Mouse (Mus musculus): ENCODE results near the gene Col6a3. TPM values are rescaled to one million over a fixed set of nuclear protein-coding genes. Genes with fewer than 3 reads are reported as not detected.

Col6a3 gene
- polyA plus RNA-seq, 1 experiment from 2014 or later = 19.5 TPM

DNA sequence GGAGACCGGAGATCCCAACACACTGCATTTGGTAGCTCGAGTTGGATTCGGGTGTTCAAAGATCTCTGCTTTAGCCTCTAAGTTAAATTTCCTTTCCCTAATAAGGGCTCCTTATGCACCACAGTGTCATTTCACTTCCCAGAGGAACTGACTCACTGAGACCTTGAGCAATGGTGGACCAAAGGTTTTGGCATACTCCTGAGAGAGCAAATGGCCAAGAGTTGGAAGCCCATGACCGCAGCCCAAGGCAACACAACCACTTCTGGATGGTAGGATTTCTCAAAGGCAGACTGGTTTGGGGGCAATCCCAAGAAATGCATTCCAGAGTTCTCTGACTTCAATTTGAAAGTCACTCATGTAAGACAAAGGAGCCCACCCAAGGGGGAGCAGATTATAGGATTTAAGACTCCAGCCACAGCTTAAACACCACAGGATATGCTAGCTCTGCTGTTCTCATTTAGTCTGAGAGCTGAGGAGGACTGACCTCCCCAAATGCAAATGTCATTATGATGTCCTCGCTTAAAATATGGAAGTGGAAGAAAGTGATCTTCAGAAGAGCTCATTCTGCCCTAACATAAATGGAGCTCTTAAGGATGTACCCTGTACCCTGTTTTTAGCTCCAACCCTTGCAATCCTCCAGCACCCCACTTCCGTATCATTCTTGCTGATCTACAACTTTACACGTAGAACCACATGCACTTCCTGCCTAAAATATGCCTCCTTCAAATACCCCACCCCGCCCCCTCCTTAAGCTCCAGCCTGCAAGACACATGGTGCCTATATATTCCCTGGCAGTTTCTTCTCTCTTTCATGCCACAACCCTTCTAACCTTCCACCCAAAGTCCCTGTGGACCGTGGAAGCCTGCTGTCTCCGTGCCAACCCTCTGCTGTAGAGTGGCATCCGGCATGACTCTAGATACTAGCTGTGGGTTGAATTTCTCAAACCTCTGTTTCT, 103.3 kb downstream of the Col6a3 start:
- Histone ChIP-seq H3K27me3 (ENCODE audit: control insufficient read depth, insufficient read depth, low read length) (no peaks in the 10 kb centered on the region), H3K4me1 (ENCODE audit: control insufficient read depth, insufficient read depth, low read length) (no peaks in the 10 kb centered on the region), H3K9ac (replicated peaks; ENCODE audit: low read length) (no peak overlapping the region), H3K27ac (replicated peaks; ENCODE audit: low read depth, low read length) (no peak overlapping the region), H3K9me3 (replicated peaks; ENCODE audit: control insufficient read depth, low read length) (no peaks in the 10 kb centered on the region), H3K36me3 (replicated peaks; ENCODE audit: control insufficient read depth, insufficient read depth, low read depth, low read length) (no peaks in the 10 kb centered on the region), H3K4me2 (ENCODE audit: low read depth, low read length) (no peak overlapping the region), H3K4me3 (ENCODE audit: low read depth, low read length) (no peak overlapping the region)
- no peak for ATAC-seq (replicated peaks; ENCODE audit: insufficient number of reproducible peaks, low FRiP score, low TSS enrichment, low read depth)
- 83% methylated on average over 11 of the region's 11 CpGs for WGBS
- no peak for DNase-seq (ENCODE audit: low spot score)

DNA sequence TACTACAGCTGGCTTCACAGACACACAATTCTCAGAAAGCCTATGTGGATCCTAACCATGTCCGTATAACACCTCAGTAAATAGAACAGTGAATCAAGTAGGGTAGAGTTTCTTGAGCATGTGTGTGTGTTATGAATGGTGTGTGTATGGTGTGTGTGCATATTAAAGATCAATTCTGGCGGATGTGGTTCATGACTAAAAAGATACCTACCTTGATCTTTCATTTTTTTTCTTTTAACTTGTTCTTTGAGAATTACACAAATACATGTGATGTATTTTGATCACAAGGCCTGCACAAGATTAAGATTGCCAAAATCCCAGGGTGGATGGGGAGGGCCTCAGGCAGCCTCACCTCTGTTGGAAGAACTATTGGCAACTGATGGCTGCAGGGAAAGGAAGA, 104.9 kb downstream of the Col6a3 start:
- H3K9me3 ChIP-seq (replicated peaks; ENCODE audit: control insufficient read depth, low read length) = no peaks in the 10 kb centered on the region
- no peaks in the 10 kb centered on the region for H3K36me3 ChIP-seq (replicated peaks; ENCODE audit: control insufficient read depth, insufficient read depth, low read depth, low read length)
- H3K27me3 ChIP-seq (ENCODE audit: control insufficient read depth, insufficient read depth, low read length) = no peaks in the 10 kb centered on the region
- DNase-seq (ENCODE audit: low spot score) = no peak
- H3K4me3 ChIP-seq (ENCODE audit: low read depth, low read length) = no peak overlapping the region
- ATAC-seq (replicated peaks; ENCODE audit: insufficient number of reproducible peaks, low FRiP score, low TSS enrichment, low read depth) = no peak
- H3K4me1 ChIP-seq (ENCODE audit: control insufficient read depth, insufficient read depth, low read length) = no peaks in the 10 kb centered on the region
- H3K27ac ChIP-seq (replicated peaks; ENCODE audit: low read depth, low read length) = no peak overlapping the region
- H3K9ac ChIP-seq (replicated peaks; ENCODE audit: low read length) = no peak overlapping the region
- WGBS = 93% methylated on average over 2 of the region's 2 CpGs
- no peak overlapping the region for H3K4me2 ChIP-seq (ENCODE audit: low read depth, low read length)

DNA sequence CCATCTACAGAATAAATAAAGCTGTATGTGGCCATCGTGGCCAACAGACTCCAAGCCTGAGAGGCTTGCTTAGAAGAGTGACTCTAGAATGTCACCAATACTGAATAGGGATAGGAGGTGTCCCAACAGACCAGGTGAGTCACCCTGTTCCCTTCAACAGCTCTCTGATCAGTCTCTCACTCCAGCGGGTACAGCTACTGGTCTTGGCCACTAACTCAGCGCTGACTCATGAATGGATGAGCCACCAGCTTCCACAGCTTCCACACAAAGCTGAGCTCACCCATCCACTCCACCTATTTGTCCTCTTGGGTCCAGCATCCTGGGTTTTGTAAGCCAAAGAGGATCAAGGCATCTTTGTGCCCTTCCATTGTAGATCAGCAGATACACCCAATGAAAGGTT, 114.3 kb downstream of the Col6a3 start:
- H3K27ac ChIP-seq (replicated peaks; ENCODE audit: low read depth, low read length) = no peak overlapping the region
- ATAC-seq (replicated peaks; ENCODE audit: insufficient number of reproducible peaks, low FRiP score, low TSS enrichment, low read depth) (no peak), DNase-seq (ENCODE audit: low spot score) (no peak)
- 71% methylated on average over 3 of the region's 3 CpGs for WGBS
- H3K36me3 ChIP-seq (replicated peaks; ENCODE audit: control insufficient read depth, insufficient read depth, low read depth, low read length) = no peaks in the 10 kb centered on the region
- no peaks in the 10 kb centered on the region for H3K9me3 ChIP-seq (replicated peaks; ENCODE audit: control insufficient read depth, low read length)
- H3K4me3 ChIP-seq (ENCODE audit: low read depth, low read length) = no peak overlapping the region
- H3K4me2 ChIP-seq (ENCODE audit: low read depth, low read length) = no peak overlapping the region
- H3K9ac ChIP-seq (replicated peaks; ENCODE audit: low read length) = no peak overlapping the region
- H3K27me3 ChIP-seq (ENCODE audit: control insufficient read depth, insufficient read depth, low read length) = no peaks in the 10 kb centered on the region
- H3K4me1 ChIP-seq (ENCODE audit: control insufficient read depth, insufficient read depth, low read length) = no peaks in the 10 kb centered on the region

DNA sequence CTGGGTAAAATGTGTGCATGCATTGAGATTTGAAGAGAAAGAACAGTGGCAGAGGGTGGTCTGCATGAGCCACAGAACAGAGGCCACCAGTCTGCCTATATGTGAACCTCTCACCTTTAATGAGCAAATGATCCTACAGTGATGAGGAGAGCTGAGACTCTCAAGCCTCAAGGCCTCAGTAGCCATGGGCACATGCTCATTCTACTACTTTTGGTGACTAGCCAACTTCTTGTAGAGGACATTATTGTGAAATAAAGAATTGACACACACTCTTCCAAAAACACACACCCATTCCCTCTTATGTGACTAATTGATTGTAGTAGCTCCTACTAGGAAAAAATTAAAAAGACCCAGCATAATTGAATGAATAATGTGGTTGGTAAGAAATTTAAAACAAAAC, 120.0 kb downstream of the Col6a3 start:
- H3K9ac ChIP-seq (replicated peaks; ENCODE audit: low read length) = no peak overlapping the region
- no peak overlapping the region for H3K4me2 ChIP-seq (ENCODE audit: low read depth, low read length)
- no peaks in the 10 kb centered on the region for H3K36me3 ChIP-seq (replicated peaks; ENCODE audit: control insufficient read depth, insufficient read depth, low read depth, low read length)
- no peaks in the 10 kb centered on the region for H3K27me3 ChIP-seq (ENCODE audit: control insufficient read depth, insufficient read depth, low read length)
- H3K9me3 ChIP-seq (replicated peaks; ENCODE audit: control insufficient read depth, low read length) = no peaks in the 10 kb centered on the region
- no peaks in the 10 kb centered on the region for H3K4me1 ChIP-seq (ENCODE audit: control insufficient read depth, insufficient read depth, low read length)
- ATAC-seq (replicated peaks; ENCODE audit: insufficient number of reproducible peaks, low FRiP score, low TSS enrichment, low read depth) (no peak), DNase-seq (ENCODE audit: low spot score) (no peak)
- no peak overlapping the region for H3K4me3 ChIP-seq (ENCODE audit: low read depth, low read length)
- no peak overlapping the region for H3K27ac ChIP-seq (replicated peaks; ENCODE audit: low read depth, low read length)

DNA sequence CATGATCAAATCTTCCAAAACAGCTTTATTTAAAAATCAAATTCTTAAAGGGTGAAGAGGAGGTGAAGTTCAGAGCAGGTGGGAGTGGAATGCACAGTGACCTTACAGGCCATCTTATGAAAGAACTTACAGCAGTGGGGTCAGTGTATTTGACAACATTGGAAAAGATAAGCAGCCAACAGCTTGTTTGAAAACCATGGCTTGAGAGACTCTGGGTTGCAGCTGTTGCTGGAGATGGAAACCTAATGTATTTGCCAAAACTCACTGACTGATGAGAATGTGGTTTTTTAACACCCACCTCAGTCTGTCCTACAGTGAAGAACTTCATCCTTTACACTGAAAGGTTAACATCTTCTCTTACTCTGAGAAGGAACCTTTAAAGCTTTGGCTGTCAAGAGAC, 120.4 kb downstream of the Col6a3 start:
- H3K9me3 ChIP-seq (replicated peaks; ENCODE audit: control insufficient read depth, low read length) = no peaks in the 10 kb centered on the region
- H3K9ac ChIP-seq (replicated peaks; ENCODE audit: low read length) = no peak overlapping the region
- H3K4me2 ChIP-seq (ENCODE audit: low read depth, low read length) = no peak overlapping the region
- ATAC-seq (replicated peaks; ENCODE audit: insufficient number of reproducible peaks, low FRiP score, low TSS enrichment, low read depth) (no peak), DNase-seq (ENCODE audit: low spot score) (no peak)
- H3K4me3 ChIP-seq (ENCODE audit: low read depth, low read length) = no peak overlapping the region
- no peak overlapping the region for H3K27ac ChIP-seq (replicated peaks; ENCODE audit: low read depth, low read length)
- no peaks in the 10 kb centered on the region for H3K4me1 ChIP-seq (ENCODE audit: control insufficient read depth, insufficient read depth, low read length)
- H3K27me3 ChIP-seq (ENCODE audit: control insufficient read depth, insufficient read depth, low read length) = no peaks in the 10 kb centered on the region
- no peaks in the 10 kb centered on the region for H3K36me3 ChIP-seq (replicated peaks; ENCODE audit: control insufficient read depth, insufficient read depth, low read depth, low read length)

DNA sequence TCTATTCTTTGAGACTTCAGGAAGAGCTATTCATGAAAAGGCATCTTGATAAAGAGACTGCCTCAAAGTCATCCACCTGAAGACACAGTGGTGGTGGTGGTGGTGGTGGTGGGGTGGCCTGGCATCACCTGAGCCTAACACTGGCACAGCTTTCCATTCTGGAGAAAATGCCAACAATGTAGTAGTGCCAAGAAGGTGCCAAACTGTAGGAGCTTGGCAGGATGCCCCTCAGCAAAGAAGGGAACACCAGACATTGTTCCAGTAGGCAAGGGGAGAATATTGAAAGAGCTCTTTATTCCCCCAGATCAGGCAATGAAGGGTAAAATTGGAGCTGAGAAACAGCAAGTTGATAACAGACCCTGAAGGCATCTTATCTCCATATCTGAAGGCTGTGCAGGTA, 121.8 kb downstream of the Col6a3 start:
- no peak overlapping the region for H3K27ac ChIP-seq (replicated peaks; ENCODE audit: low read depth, low read length)
- H3K4me2 ChIP-seq (ENCODE audit: low read depth, low read length) = no peak overlapping the region
- H3K36me3 ChIP-seq (replicated peaks; ENCODE audit: control insufficient read depth, insufficient read depth, low read depth, low read length) = no peaks in the 10 kb centered on the region
- H3K9ac ChIP-seq (replicated peaks; ENCODE audit: low read length) = no peak overlapping the region
- ATAC-seq (replicated peaks; ENCODE audit: insufficient number of reproducible peaks, low FRiP score, low TSS enrichment, low read depth) = no peak
- H3K27me3 ChIP-seq (ENCODE audit: control insufficient read depth, insufficient read depth, low read length) = no peaks in the 10 kb centered on the region
- no peaks in the 10 kb centered on the region for H3K4me1 ChIP-seq (ENCODE audit: control insufficient read depth, insufficient read depth, low read length)
- no peak overlapping the region for H3K4me3 ChIP-seq (ENCODE audit: low read depth, low read length)
- no peak for DNase-seq (ENCODE audit: low spot score)
- no peaks in the 10 kb centered on the region for H3K9me3 ChIP-seq (replicated peaks; ENCODE audit: control insufficient read depth, low read length)

GRCm38 (mm10) chr1:90720610-90721241, 123.0 kb downstream of the Col6a3 start:
- Histone ChIP-seq H3K9ac (replicated peaks; ENCODE audit: low read length) (no peak overlapping the region), H3K4me1 (ENCODE audit: control insufficient read depth, insufficient read depth, low read length) (no peaks in the 10 kb centered on the region), H3K4me2 (ENCODE audit: low read depth, low read length) (no peak overlapping the region), H3K27ac (replicated peaks; ENCODE audit: low read depth, low read length) (no peak overlapping the region; the same call in 1 of the 2 replicates), H3K36me3 (replicated peaks; ENCODE audit: control insufficient read depth, insufficient read depth, low read depth, low read length) (no peaks in the 10 kb centered on the region), H3K4me3 (ENCODE audit: low read depth, low read length) (no peak overlapping the region), H3K27me3 (ENCODE audit: control insufficient read depth, insufficient read depth, low read length) (no peaks in the 10 kb centered on the region), H3K9me3 (replicated peaks; ENCODE audit: control insufficient read depth, low read length) (no peaks in the 10 kb centered on the region)
- ATAC-seq (replicated peaks; ENCODE audit: insufficient number of reproducible peaks, low FRiP score, low TSS enrichment, low read depth) (no peak), DNase-seq (ENCODE audit: low spot score) (no peak)
- 79% methylated on average over 7 of the region's 7 CpGs for WGBS

- no peak for ATAC-seq (replicated peaks; ENCODE audit: insufficient number of reproducible peaks, low FRiP score, low TSS enrichment, low read depth)
- no peak overlapping the region for H3K4me3 ChIP-seq (ENCODE audit: low read depth, low read length)
These were observed 124.8 kb downstream of the Col6a3 start for GRCm38 (mm10) chr1:90718826-90719550.

More at GRCm38 (mm10) chr1:90718826-90719550, 124.8 kb downstream of the Col6a3 start:
- H3K9ac ChIP-seq (replicated peaks; ENCODE audit: low read length) = no peak overlapping the region
- no peak overlapping the region for H3K4me2 ChIP-seq (ENCODE audit: low read depth, low read length)
- DNase-seq (ENCODE audit: low spot score) = no peak
- no peaks in the 10 kb centered on the region for H3K36me3 ChIP-seq (replicated peaks; ENCODE audit: control insufficient read depth, insufficient read depth, low read depth, low read length)
- 88% methylated on average over 6 of the region's 6 CpGs for WGBS
- H3K27me3 ChIP-seq (ENCODE audit: control insufficient read depth, insufficient read depth, low read length) = no peaks in the 10 kb centered on the region
- H3K27ac ChIP-seq (replicated peaks; ENCODE audit: low read depth, low read length) = no peak overlapping the region
- H3K4me1 ChIP-seq (ENCODE audit: control insufficient read depth, insufficient read depth, low read length) = no peaks in the 10 kb centered on the region
- no peaks in the 10 kb centered on the region for H3K9me3 ChIP-seq (replicated peaks; ENCODE audit: control insufficient read depth, low read length)
